Mouse (Mus musculus) G1E (cell line): ENCODE data around the gene Phf12. TPM values are rescaled to one million over a fixed set of nuclear protein-coding genes. Genes with fewer than 3 reads are reported as not detected.

Experiments
- ATAC-seq: 2 replicates; pipeline ENCODE4 v1.8.0; 2016; ENCODE audit warnings: mild to moderate bottlenecking; ENCODE audit not compliant: insufficient number of reproducible peaks, poor library complexity, low FRiP score, severe bottlenecking; ENCODE audit errors: extremely low read depth
- DNase-seq: peaks from one replicate; pipeline ENCODE4 v3.0.0; 2012; ENCODE audit warnings: low spot score
- H3K27me3 ChIP-seq: 2 replicates; pipeline ENCODE4 v1.6.1; 2012; ENCODE audit warnings: mild to moderate bottlenecking, low read length, inconsistent platforms; ENCODE audit not compliant: insufficient read depth
- H3K36me3 ChIP-seq: replicated peaks from 2 replicates; pipeline ENCODE3; 2012; ENCODE audit warnings: mild to moderate bottlenecking, inconsistent platforms
- H3K4me1 ChIP-seq: 2 replicates; pipeline ENCODE4 v1.6.1; 2012; ENCODE audit warnings: low read depth, low read length, inconsistent platforms, mixed read lengths; ENCODE audit not compliant: insufficient read depth
- H3K4me3 ChIP-seq: 2 replicates; pipeline ENCODE4 v1.5.1; 2012; ENCODE audit warnings: low read depth, mild to moderate bottlenecking, inconsistent platforms, low read length, moderate library complexity, mixed read lengths
- H3K9me3 ChIP-seq: replicated peaks from 2 replicates; pipeline ENCODE4 v1.6.1; 2012; ENCODE audit warnings: inconsistent platforms
- CTCF ChIP-seq: IDR thresholded peaks from 2 replicates; pipeline ENCODE4 v1.5.1; 2012; ENCODE audit warnings: low read depth, low read length, inconsistent platforms, mixed read lengths
- GATA1 ChIP-seq: IDR thresholded peaks from 2 replicates; pipeline ENCODE4 v1.6.1; 2012; ENCODE audit warnings: borderline replicate concordance, low read length, inconsistent platforms, mixed read lengths
- GATA2 ChIP-seq: IDR thresholded peaks from 2 replicates; pipeline ENCODE4 v1.6.1; 2012; ENCODE audit warnings: low read depth, low read length, inconsistent platforms, borderline replicate concordance
- POLR2AphosphoS5 ChIP-seq: IDR thresholded peaks from 2 replicates; pipeline ENCODE4 v1.6.1; 2012; ENCODE audit warnings: low read depth, low read length, inconsistent platforms; ENCODE audit not compliant: insufficient replicate concordance
- TAL1 ChIP-seq: conservative IDR thresholded peaks from 2 replicates; pipeline ENCODE4 v1.6.1; 2012; ENCODE audit warnings: low read depth, low read length, inconsistent platforms, mixed read lengths
- polyA plus RNA-seq: library from polyadenylated mRNA; stranded (reverse); fragments of >175 nt; gene quantifications from 2 replicates; pipeline ENCODE4 v1.2.3, GENCODE M21; 2012
- total RNA-seq, 2 experiments: library from RNA; stranded (forward) in 1 of 2; stranded (reverse) in 1 of 2; fragments of 200-1000 nt in 1 of 2; fragments of >200 nt in 1 of 2; fragmentation: Nextera tagmentation in 1 of 2; gene quantifications; 2 replicates each; pipeline ENCODE4 v1.2.3; 2014 to 2017

Phf12 gene
- total and polyA plus RNA-seq, 3 experiments = 23.0 to 215 (median 157) TPM

- Histone ChIP-seq H3K9me3 (no peaks in the 10 kb centered on the region), H3K4me3 (no peak overlapping the region), H3K27me3 (peaks cover 61% of the 10 kb centered on the region), H3K36me3 (no peaks in the 10 kb centered on the region), H3K4me1 (peaks cover 8% of the 10 kb centered on the region)
- TF ChIP-seq POLR2AphosphoS5 (no peak), CTCF (no peak), GATA2 (no peak), GATA1 (no peak), TAL1 (no peak)
- ATAC-seq (no peak), DNase-seq (no peak)
Measured at GRCm38 (mm10) chr11:77966037-77966391, 16.5 kb upstream of the Phf12 start.

- TF ChIP-seq POLR2AphosphoS5 = no peak
- peak; percentile 58 for TF ChIP-seq CTCF
Measured at GRCm38 (mm10) chr11:77967114-77967513, 15.4 kb upstream of the Phf12 start.

GRCm38 (mm10) chr11:77968786-77969185 lies 13.8 kb upstream of the Phf12 start:
- peaks cover 65% of the 10 kb centered on the region for H3K27me3 ChIP-seq
- no peaks in the 10 kb centered on the region for H3K9me3 ChIP-seq
- H3K4me1 ChIP-seq = peaks cover 8% of the 10 kb centered on the region
- TF ChIP-seq GATA1 (no peak), TAL1 (no peak), CTCF (no peak), POLR2AphosphoS5 (no peak), GATA2 (no peak)
- DNase-seq = no peak
- no peak for ATAC-seq
- no peak overlapping the region for H3K4me3 ChIP-seq
- no peaks in the 10 kb centered on the region for H3K36me3 ChIP-seq

More at GRCm38 (mm10) chr11:77967114-77967513, 15.4 kb upstream of the Phf12 start:
- no peak for ATAC-seq
- Histone ChIP-seq H3K9me3 (no peaks in the 10 kb centered on the region), H3K27me3 (peaks cover 61% of the 10 kb centered on the region), H3K36me3 (no peaks in the 10 kb centered on the region), H3K4me3 (no peak overlapping the region), H3K4me1 (peaks cover 8% of the 10 kb centered on the region)
- DNase-seq = peak; percentile 66

GRCm38 (mm10) chr11:77970718-77971117 lies 11.8 kb upstream of the Phf12 start:
- DNase-seq = no peak
- no peak for ATAC-seq
- Histone ChIP-seq H3K36me3 (no peaks in the 10 kb centered on the region), H3K4me1 (no peaks in the 10 kb centered on the region), H3K9me3 (no peaks in the 10 kb centered on the region), H3K27me3 (peaks cover 76% of the 10 kb centered on the region), H3K4me3 (no peak overlapping the region)
- TF ChIP-seq GATA1 = no peak
- no peak for TF ChIP-seq CTCF
- no peak for TF ChIP-seq TAL1
- no peak for TF ChIP-seq GATA2
- no peak for TF ChIP-seq POLR2AphosphoS5

- Histone ChIP-seq H3K4me3 (no peak overlapping the region), H3K4me1 (no peaks in the 10 kb centered on the region), H3K36me3 (no peaks in the 10 kb centered on the region), H3K27me3 (peaks cover 86% of the 10 kb centered on the region), H3K9me3 (no peaks in the 10 kb centered on the region)
- TF ChIP-seq TAL1 = no peak
- TF ChIP-seq GATA1 = no peak
- no peak for TF ChIP-seq GATA2
- no peak for TF ChIP-seq CTCF
- TF ChIP-seq POLR2AphosphoS5 = no peak
- ATAC-seq (no peak), DNase-seq (no peak)
Measured at GRCm38 (mm10) chr11:77973520-77973919, 9.0 kb upstream of the Phf12 start.

- peaks cover 83% of the 10 kb centered on the region for H3K27me3 ChIP-seq
- DNase-seq (no peak), ATAC-seq (no peak)
- no peak for TF ChIP-seq GATA1
- H3K36me3 ChIP-seq = no peaks in the 10 kb centered on the region
- H3K9me3 ChIP-seq = no peaks in the 10 kb centered on the region
- H3K4me3 ChIP-seq = no peak overlapping the region
- H3K4me1 ChIP-seq = no peaks in the 10 kb centered on the region
Measured at GRCm38 (mm10) chr11:77974325-77974724, 8.2 kb upstream of the Phf12 start.

GRCm38 (mm10) chr11:77975873-77976272 lies 6.7 kb upstream of the Phf12 start:
- DNase-seq = no peak
- peaks cover 70% of the 10 kb centered on the region for H3K27me3 ChIP-seq
- no peak for TF ChIP-seq GATA1
- H3K9me3 ChIP-seq = no peaks in the 10 kb centered on the region
- ATAC-seq = no peak
- H3K36me3 ChIP-seq = no peaks in the 10 kb centered on the region
- peaks cover 9% of the 10 kb centered on the region for H3K4me1 ChIP-seq
- H3K4me3 ChIP-seq = no peak overlapping the region
